Mouse (Mus musculus): ENCODE measurements around the gene Parp1. TPM values are rescaled to one million over a fixed set of nuclear protein-coding genes. Genes with fewer than 3 reads are reported as not detected.
"Not testable (repeated sequence)": the region's sequence is repeated elsewhere in the genome, so short reads cannot be mapped to it uniquely, and the experiment has no call there.

Parp1 gene
- polyA plus RNA-seq, 1 experiment from 2014 or later, result 138 TPM

DNA sequence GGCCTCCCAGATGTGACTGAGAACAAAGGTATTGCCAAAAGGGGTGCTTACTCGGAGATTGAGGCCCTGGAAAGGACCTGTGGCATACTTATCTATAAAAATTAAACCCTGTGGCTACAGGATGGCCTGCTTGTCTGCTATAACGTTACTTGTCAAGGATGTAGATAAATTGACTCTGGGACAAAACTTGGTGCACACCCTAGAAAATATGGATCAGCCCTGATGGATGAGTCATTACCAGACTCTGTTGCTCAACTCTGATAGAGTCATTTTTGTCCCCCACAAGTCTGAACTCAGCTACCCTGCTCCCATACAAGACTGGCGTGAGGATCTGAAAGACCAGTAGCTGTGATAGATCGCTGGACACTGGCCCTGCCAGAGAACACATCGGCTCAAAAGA lies 11.8 kb upstream of the Parp1 start:
- H3K27me3 ChIP-seq (replicated peaks; ENCODE audit: control insufficient read depth, insufficient read depth, low read length), result no peaks in the 10 kb centered on the region
- ATAC-seq, result no peak
- no peak overlapping the region for H3K4me2 ChIP-seq (ENCODE audit: low read length)
- no peak overlapping the region for H3K9ac ChIP-seq (replicated peaks; ENCODE audit: low read depth, low read length)
- no peaks in the 10 kb centered on the region for H3K9me3 ChIP-seq (ENCODE audit: control insufficient read depth, low read length)
- H3K27ac ChIP-seq (ENCODE audit: low read length), result no peak overlapping the region
- no peak overlapping the region for H3K4me3 ChIP-seq (replicated peaks; ENCODE audit: low read length)
- 83% methylated on average over 5 of the region's 5 CpGs for WGBS
- no peaks in the 10 kb centered on the region for H3K36me3 ChIP-seq (ENCODE audit: control insufficient read depth, insufficient read depth)
- no peaks in the 10 kb centered on the region for H3K4me1 ChIP-seq (replicated peaks; ENCODE audit: control insufficient read depth, insufficient read depth, low read length)

DNA sequence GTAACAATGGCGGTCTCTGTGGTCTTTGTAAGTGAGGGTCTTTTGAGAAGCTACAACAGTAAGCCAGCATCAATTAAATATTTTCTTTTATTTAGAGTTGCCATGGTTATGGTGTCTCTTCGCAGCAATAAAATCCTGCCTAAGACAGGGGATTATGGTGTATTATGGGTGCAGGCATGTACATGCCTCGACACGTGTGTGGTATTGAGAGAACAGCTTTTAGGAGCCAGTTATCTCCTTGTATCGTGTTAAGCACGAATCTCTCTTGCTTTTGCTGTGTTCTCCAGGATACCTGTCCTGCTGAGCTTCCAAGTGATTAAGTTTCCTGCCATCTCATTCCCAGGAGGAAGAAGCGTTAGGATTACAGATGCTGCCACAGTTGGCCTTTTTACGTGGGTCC lies 9.3 kb upstream of the Parp1 start:
- ATAC-seq, result no peak
- Histone ChIP-seq H3K4me1 (replicated peaks; ENCODE audit: control insufficient read depth, insufficient read depth, low read length) (no peaks in the 10 kb centered on the region), H3K4me3 (replicated peaks; ENCODE audit: low read length) (no peak overlapping the region), H3K9ac (replicated peaks; ENCODE audit: low read depth, low read length) (no peak overlapping the region), H3K9me3 (ENCODE audit: control insufficient read depth, low read length) (no peaks in the 10 kb centered on the region), H3K27me3 (replicated peaks; ENCODE audit: control insufficient read depth, insufficient read depth, low read length) (no peaks in the 10 kb centered on the region), H3K36me3 (ENCODE audit: control insufficient read depth, insufficient read depth) (no peaks in the 10 kb centered on the region), H3K4me2 (ENCODE audit: low read length) (no peak overlapping the region), H3K27ac (ENCODE audit: low read length) (no peak overlapping the region)
- 45% methylated on average over 8 of the region's 8 CpGs for WGBS

DNA sequence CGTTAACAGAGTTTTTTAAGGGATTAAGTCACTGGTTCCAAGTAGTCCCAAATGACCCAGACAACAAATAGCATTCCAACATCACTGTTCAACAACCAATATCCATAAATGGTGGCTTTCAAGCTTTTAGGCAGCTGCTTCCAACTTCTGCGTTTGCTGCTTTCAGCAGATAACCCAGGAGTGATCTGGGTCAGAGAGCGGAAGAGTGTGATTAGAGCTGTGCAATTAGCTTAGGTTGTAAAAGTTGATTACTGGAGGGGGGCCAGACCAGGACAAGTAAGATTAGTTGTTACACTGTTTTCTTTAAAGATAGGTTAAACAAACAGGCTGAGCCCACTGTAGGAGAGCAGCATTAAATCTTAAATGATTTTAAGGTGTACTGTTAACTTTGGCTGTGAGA lies 7.5 kb upstream of the Parp1 start:
- Histone ChIP-seq H3K27me3 (replicated peaks; ENCODE audit: control insufficient read depth, insufficient read depth, low read length) (no peaks in the 10 kb centered on the region), H3K27ac (ENCODE audit: low read length) (no peak overlapping the region), H3K9me3 (ENCODE audit: control insufficient read depth, low read length) (no peaks in the 10 kb centered on the region), H3K9ac (replicated peaks; ENCODE audit: low read depth, low read length) (no peak overlapping the region), H3K4me1 (replicated peaks; ENCODE audit: control insufficient read depth, insufficient read depth, low read length) (no peaks in the 10 kb centered on the region), H3K4me3 (replicated peaks; ENCODE audit: low read length) (no peak overlapping the region), H3K36me3 (ENCODE audit: control insufficient read depth, insufficient read depth) (no peaks in the 10 kb centered on the region), H3K4me2 (ENCODE audit: low read length) (no peak overlapping the region)
- no peak for ATAC-seq
- WGBS, result 40% methylated on average over 3 of the region's 3 CpGs

DNA sequence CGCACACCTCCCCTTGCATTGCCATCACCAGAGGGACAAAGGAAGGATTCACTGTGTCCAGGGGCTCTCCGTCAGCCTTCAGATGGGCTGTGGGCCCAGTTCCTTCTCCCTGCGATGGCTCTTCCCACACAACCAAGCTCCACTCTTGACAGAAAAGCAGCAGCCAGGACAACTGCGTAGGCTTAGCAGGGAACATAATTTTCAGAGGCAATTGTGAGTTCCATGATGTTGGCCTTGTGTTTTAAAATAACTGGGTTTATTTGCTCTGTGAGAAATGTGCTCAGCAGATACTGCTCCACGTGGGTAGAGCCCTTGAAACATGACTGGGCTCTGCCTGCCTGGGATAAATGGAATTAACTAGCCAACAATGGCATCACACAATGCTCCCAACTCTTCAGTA lies 3.8 kb upstream of the Parp1 start:
- WGBS, result 76% methylated on average over 5 of the region's 5 CpGs
- no peaks in the 10 kb centered on the region for H3K9me3 ChIP-seq (ENCODE audit: control insufficient read depth, low read length)
- H3K27ac ChIP-seq (ENCODE audit: low read length), result no peak overlapping the region
- no peaks in the 10 kb centered on the region for H3K27me3 ChIP-seq (replicated peaks; ENCODE audit: control insufficient read depth, insufficient read depth, low read length)
- no peaks in the 10 kb centered on the region for H3K36me3 ChIP-seq (ENCODE audit: control insufficient read depth, insufficient read depth)
- H3K9ac ChIP-seq (replicated peaks; ENCODE audit: low read depth, low read length), result no peak overlapping the region
- ATAC-seq, result no peak
- H3K4me1 ChIP-seq (replicated peaks; ENCODE audit: control insufficient read depth, insufficient read depth, low read length), result peaks cover 6% of the 10 kb centered on the region
- no peak overlapping the region for H3K4me2 ChIP-seq (ENCODE audit: low read length)
- no peak overlapping the region for H3K4me3 ChIP-seq (replicated peaks; ENCODE audit: low read length)

DNA sequence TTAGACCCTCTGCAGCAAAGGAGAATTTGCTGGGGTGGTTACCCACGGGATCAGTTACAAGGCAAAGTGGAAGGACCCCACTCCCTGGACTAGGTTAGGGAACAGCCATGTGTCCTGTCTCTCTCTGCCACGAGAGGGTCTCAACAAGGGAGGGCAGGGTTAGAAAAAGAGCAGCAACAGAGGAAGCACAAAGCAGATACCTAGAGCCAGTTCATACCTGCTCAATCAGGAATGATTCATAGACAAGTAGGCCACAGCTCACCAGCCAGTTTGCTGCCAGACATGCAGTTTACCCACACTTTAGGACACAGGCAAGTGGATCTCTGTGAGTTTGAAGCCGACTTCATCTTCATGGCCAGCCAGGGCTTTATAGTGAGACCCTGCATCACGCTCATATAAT lies 963 bp upstream of the Parp1 start:
- Histone ChIP-seq H3K4me2 (ENCODE audit: low read length) (no peak overlapping the region), H3K9me3 (ENCODE audit: control insufficient read depth, low read length) (no peaks in the 10 kb centered on the region), H3K9ac (replicated peaks; ENCODE audit: low read depth, low read length) (no peak overlapping the region), H3K4me3 (replicated peaks; ENCODE audit: low read length) (no peak overlapping the region), H3K27ac (ENCODE audit: low read length) (no peak overlapping the region), H3K4me1 (replicated peaks; ENCODE audit: control insufficient read depth, insufficient read depth, low read length) (peaks cover 27% of the 10 kb centered on the region), H3K27me3 (replicated peaks; ENCODE audit: control insufficient read depth, insufficient read depth, low read length) (no peaks in the 10 kb centered on the region), H3K36me3 (ENCODE audit: control insufficient read depth, insufficient read depth) (no peaks in the 10 kb centered on the region)
- ATAC-seq, result no peak
- 72% methylated on average over 4 of the region's 4 CpGs for WGBS

DNA sequence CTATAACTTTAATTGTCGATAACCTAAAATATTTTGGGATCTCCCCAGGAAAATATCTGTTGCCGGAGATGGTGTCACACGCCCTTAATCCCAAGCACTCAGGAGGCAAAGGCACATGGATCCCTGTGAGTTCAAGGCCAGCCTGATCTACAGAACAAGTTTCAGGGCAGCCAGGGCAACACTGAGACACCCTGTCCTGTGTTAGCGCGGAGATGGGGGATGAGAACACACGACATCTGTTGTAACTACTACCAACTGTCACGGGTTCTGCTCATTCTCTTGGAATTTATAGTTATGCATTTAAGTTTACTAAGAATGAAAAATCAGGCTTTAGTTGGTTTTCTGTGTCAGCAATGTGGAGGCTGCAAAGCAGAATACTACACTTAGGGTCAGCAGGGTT lies 476 bp upstream of the Parp1 start:
- H3K9me3 ChIP-seq (ENCODE audit: control insufficient read depth, low read length), result no peaks in the 10 kb centered on the region
- peak overlapping the region; percentile 90 for H3K4me3 ChIP-seq (replicated peaks; ENCODE audit: low read length)
- peaks cover 27% of the 10 kb centered on the region for H3K4me1 ChIP-seq (replicated peaks; ENCODE audit: control insufficient read depth, insufficient read depth, low read length)
- ATAC-seq, result peak; percentile 27
- WGBS, result 29% methylated on average over 7 of the region's 7 CpGs
- no peaks in the 10 kb centered on the region for H3K36me3 ChIP-seq (ENCODE audit: control insufficient read depth, insufficient read depth)
- peak overlapping the region; percentile 35 for H3K9ac ChIP-seq (replicated peaks; ENCODE audit: low read depth, low read length)
- H3K27me3 ChIP-seq (replicated peaks; ENCODE audit: control insufficient read depth, insufficient read depth, low read length), result no peaks in the 10 kb centered on the region
- H3K27ac ChIP-seq (ENCODE audit: low read length), result peak overlapping the region; percentile 92
- H3K4me2 ChIP-seq (ENCODE audit: low read length), result peak overlapping the region; percentile 52

DNA sequence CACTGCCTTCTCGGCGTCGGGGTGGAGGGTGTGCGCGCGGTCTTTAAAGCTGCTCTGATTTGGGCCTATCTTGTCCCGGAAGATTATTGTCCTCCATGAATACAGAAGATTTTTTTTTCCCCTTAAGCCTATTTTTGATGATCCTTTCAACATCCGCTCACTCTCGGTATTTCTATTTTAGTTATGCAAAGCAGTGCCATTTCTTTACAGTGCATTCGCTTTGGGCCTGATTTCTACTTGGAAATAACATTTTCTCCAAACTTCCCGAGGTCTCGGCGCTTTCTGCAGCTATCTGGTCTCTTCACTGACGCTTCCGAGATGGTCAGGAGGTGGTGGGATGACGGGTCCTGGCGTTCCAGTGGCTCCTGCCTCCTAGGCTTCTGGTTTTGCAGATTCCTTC lies 729 bp downstream of the Parp1 start:
- no peak for ATAC-seq
- Histone ChIP-seq H3K9me3 (ENCODE audit: control insufficient read depth, low read length) (no peaks in the 10 kb centered on the region), H3K27ac (ENCODE audit: low read length) (peak overlapping the region; percentile 92), H3K4me3 (replicated peaks; ENCODE audit: low read length) (peak overlapping the region; percentile 90), H3K36me3 (ENCODE audit: control insufficient read depth, insufficient read depth) (peaks cover 5% of the 10 kb centered on the region), H3K27me3 (replicated peaks; ENCODE audit: control insufficient read depth, insufficient read depth, low read length) (no peaks in the 10 kb centered on the region), H3K9ac (replicated peaks; ENCODE audit: low read depth, low read length) (peak overlapping the region; percentile 91), H3K4me1 (replicated peaks; ENCODE audit: control insufficient read depth, insufficient read depth, low read length) (peaks cover 27% of the 10 kb centered on the region), H3K4me2 (ENCODE audit: low read length) (peak overlapping the region; percentile 95)
- under 1% methylated on average over 17 of the region's 17 CpGs for WGBS

DNA sequence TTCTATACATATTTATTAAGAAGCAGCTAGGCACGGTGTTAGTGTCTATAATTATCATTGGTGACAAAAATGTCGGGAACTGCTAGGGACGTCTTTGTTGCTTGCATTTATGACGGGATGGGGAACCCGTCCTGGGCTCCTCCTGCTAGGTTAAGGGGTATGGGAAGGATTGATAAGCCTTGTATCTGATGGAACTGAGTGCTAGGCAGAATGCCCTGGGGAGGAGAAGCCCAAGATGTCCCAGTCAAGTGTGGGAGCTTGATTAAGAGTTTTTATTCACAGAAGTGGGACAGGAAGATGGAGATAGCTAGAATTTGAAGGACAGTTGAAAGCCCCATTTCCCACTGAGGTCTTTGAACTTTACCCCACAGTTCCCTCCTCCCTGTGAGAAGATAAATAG lies 1.5 kb downstream of the Parp1 start:
- Histone ChIP-seq H3K27me3 (replicated peaks; ENCODE audit: control insufficient read depth, insufficient read depth, low read length) (no peaks in the 10 kb centered on the region), H3K4me1 (replicated peaks; ENCODE audit: control insufficient read depth, insufficient read depth, low read length) (peaks cover 27% of the 10 kb centered on the region), H3K36me3 (ENCODE audit: control insufficient read depth, insufficient read depth) (peaks cover 5% of the 10 kb centered on the region), H3K9ac (replicated peaks; ENCODE audit: low read depth, low read length) (peak overlapping the region; percentile 91), H3K4me3 (replicated peaks; ENCODE audit: low read length) (peak overlapping the region; percentile 90), H3K4me2 (ENCODE audit: low read length) (peak overlapping the region; percentile 95), H3K27ac (ENCODE audit: low read length) (no peak overlapping the region), H3K9me3 (ENCODE audit: control insufficient read depth, low read length) (no peaks in the 10 kb centered on the region)
- no peak for ATAC-seq
- WGBS, result 8% methylated on average over 5 of the region's 5 CpGs

DNA sequence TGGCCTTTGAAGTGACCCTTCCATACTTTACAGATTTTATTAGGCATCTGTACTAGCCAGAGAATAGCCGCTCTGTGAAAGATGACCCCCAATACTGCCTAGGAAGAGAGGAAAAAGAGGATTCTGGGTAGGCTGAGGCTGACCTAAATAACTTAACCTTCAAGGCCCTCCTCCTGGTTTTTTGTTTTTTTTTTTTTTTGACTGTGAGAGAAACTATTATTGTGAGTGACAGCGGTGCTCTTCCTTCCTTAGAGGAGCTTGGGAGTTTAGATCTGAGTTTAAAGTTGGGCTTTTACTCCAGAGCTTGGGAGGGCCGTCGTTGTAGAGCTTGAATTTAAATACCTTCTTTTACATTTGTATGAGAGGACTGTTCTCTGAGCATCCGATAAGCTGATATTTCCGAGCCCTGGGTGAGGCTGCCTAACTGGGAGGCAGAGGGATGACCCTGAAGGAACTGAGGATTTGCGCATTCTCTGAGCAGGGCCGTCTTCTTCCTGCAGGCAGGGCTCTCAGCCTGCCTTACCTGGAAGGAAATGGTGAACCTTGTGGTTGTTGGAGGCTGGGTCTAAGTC lies 2.4 kb downstream of the Parp1 start:
- Histone ChIP-seq H3K27ac (ENCODE audit: low read length) (no peak overlapping the region), H3K4me1 (replicated peaks; ENCODE audit: control insufficient read depth, insufficient read depth, low read length) (peaks cover 27% of the 10 kb centered on the region), H3K4me2 (ENCODE audit: low read length) (peak overlapping the region; percentile 95), H3K36me3 (ENCODE audit: control insufficient read depth, insufficient read depth) (peaks cover 5% of the 10 kb centered on the region), H3K27me3 (replicated peaks; ENCODE audit: control insufficient read depth, insufficient read depth, low read length) (no peaks in the 10 kb centered on the region), H3K4me3 (replicated peaks; ENCODE audit: low read length) (no peak overlapping the region; the same call in 1 of the 2 replicates), H3K9me3 (ENCODE audit: control insufficient read depth, low read length) (no peaks in the 10 kb centered on the region), H3K9ac (replicated peaks; ENCODE audit: low read depth, low read length) (no peak overlapping the region)
- no peak for ATAC-seq
- 78% methylated on average over 8 of the region's 8 CpGs for WGBS

DNA sequence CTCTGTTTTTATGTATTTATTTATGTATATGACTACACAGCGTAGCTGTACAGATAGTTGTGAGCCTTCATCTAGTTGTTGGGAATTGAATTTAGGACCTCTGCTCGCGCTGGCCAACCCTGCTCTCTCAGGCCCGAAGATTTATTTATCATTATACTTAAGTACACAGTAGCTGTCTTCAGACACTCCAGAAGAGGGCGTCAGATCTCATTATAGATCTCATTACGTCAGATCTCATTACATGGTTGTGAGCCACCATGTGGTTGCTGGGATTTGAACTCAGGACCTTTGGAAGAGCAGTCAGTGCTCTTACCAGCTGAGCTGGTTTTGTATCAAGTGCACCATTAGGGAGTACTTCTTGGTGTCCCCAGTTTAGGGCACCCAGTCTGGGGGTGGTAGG lies 3.0 kb downstream of the Parp1 start:
- H3K4me1 ChIP-seq (replicated peaks; ENCODE audit: control insufficient read depth, insufficient read depth, low read length), result peaks cover 27% of the 10 kb centered on the region
- not testable (repeated sequence) for H3K36me3 ChIP-seq (ENCODE audit: control insufficient read depth, insufficient read depth); H3K4me3 ChIP-seq (replicated peaks; ENCODE audit: low read length); H3K27ac ChIP-seq (ENCODE audit: low read length); H3K4me2 ChIP-seq (ENCODE audit: low read length); H3K9ac ChIP-seq (replicated peaks; ENCODE audit: low read depth, low read length); ATAC-seq; H3K9me3 ChIP-seq (ENCODE audit: control insufficient read depth, low read length); H3K27me3 ChIP-seq (replicated peaks; ENCODE audit: control insufficient read depth, insufficient read depth, low read length)
- WGBS, result 86% methylated on average over 6 of the region's 6 CpGs

Measured in forebrain, embryonic 16.5 days (tissue).